Mouse (Mus musculus) layer of hippocampus, adult 9-11 months (tissue): ENCODE results near the gene Nell1.

Experiments
- DNase-seq: peaks from one replicate; pipeline ENCODE4 v3.0.0; 2022

The Nell1 gene

GRCm38 (mm10) chr7:50588642-50589424 lies 614.2 kb downstream of the Nell1 start:
- no peak for DNase-seq

GRCm38 (mm10) chr7:50598890-50599289 lies 624.2 kb downstream of the Nell1 start, which contains the start of gene 4933405O20Rik:
TSS of gene 4933405O20Rik (plus strand) at chr7:50599190.
- DNase-seq, result no peak

GRCm38 (mm10) chr7:50614101-50614500 lies 639.4 kb downstream of the Nell1 start:
- peak; percentile 21 for DNase-seq

- DNase-seq, result no peak
These were observed 654.5 kb downstream of the Nell1 start for GRCm38 (mm10) chr7:50629186-50629585.

GRCm38 (mm10) chr7:50633147-50633546 lies 658.5 kb downstream of the Nell1 start:
- no peak for DNase-seq

GRCm38 (mm10) chr7:50672266-50672665 lies 697.6 kb downstream of the Nell1 start:
- DNase-seq, result no peak

- DNase-seq, result no peak
These were observed 700.8 kb downstream of the Nell1 start for GRCm38 (mm10) chr7:50675444-50675843.

- no peak for DNase-seq
These were observed 702.8 kb downstream of the Nell1 start for GRCm38 (mm10) chr7:50677511-50677910.

- DNase-seq, result no peak
These were observed 711.7 kb downstream of the Nell1 start for GRCm38 (mm10) chr7:50686337-50686736.

GRCm38 (mm10) chr7:50725166-50725565 lies 750.5 kb downstream of the Nell1 start:
- DNase-seq, result no peak

- no peak for DNase-seq
These were observed 756.3 kb downstream of the Nell1 start for GRCm38 (mm10) chr7:50730951-50731350.

GRCm38 (mm10) chr7:50755516-50755915 lies 780.9 kb downstream of the Nell1 start:
- DNase-seq, result no peak

GRCm38 (mm10) chr7:50756409-50756808 lies 781.7 kb downstream of the Nell1 start:
- no peak for DNase-seq

- DNase-seq, result peak; percentile 25
These were observed 798.9 kb downstream of the Nell1 start for GRCm38 (mm10) chr7:50773516-50773915.

- DNase-seq, result no peak
These were observed 806.4 kb downstream of the Nell1 start for GRCm38 (mm10) chr7:50781105-50781504.

- DNase-seq, result no peak
These were observed 809.0 kb downstream of the Nell1 start for GRCm38 (mm10) chr7:50783652-50784051.

GRCm38 (mm10) chr7:50826180-50826579 lies 851.5 kb downstream of the Nell1 start:
- DNase-seq, result no peak

- no peak for DNase-seq
These were observed 858.1 kb downstream of the Nell1 start for GRCm38 (mm10) chr7:50832799-50833198.

- no peak for DNase-seq
These were observed 868.0 kb downstream of the Nell1 start for GRCm38 (mm10) chr7:50842646-50843045.

- no peak for DNase-seq
These were observed 873.3 kb downstream of the Nell1 start for GRCm38 (mm10) chr7:50847921-50848320.

GRCm38 (mm10) chr7:50850271-50850670 lies 875.6 kb downstream of the Nell1 start:
- no peak for DNase-seq

GRCm38 (mm10) chr7:50870181-50870580 lies 895.5 kb downstream of the Nell1 start:
- no peak for DNase-seq

- DNase-seq, result no peak
These were observed 913.0 kb downstream of the Nell1 start for GRCm38 (mm10) chr7:50887625-50888024.

- DNase-seq, result no peak
These were observed 925.0 kb downstream of the Nell1 start for GRCm38 (mm10) chr7:50899541-50900088.
